Mouse (Mus musculus): ENCODE results near the gene Tedc1.

Gene Tedc1

GRCm38 (mm10) chr12:113139908-113140615 lies 16.2 kb upstream of the Tedc1 start, which contains the start of gene Crip2:
Crip2 (plus strand) TSS chr12:113140236.
- peak; percentile 94 for DNase-seq

- no peak for DNase-seq
Measured at GRCm38 (mm10) chr12:113140616-113141411, 15.4 kb upstream of the Tedc1 start.

DNA sequence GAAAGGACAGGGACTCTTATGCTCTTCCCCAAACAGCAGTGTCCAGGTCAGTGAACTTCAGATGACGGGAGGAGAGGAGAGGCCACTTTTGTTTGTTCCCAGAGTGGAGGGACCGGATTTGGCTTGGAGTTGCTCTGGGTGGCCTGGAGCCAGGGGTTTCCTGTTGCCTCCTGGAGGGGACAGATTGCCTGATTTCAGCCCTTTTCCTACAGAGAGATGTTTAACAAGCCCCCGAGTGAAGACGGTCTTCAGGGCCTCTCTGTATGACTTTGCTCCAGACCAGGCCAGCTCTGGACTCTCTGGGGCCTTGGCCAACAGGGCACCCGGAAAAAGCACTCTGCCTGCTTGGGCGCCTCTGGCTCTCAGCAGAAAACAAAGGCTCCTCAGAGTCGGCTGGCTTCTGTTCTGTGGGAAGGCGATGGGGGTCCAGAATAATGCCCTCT lies 14.7 kb upstream of the Tedc1 start:
- DNase-seq, result no peak

- no peak for DNase-seq
Measured at GRCm38 (mm10) chr12:113142021-113142975, 13.9 kb upstream of the Tedc1 start.

- no peak for DNase-seq
Measured at GRCm38 (mm10) chr12:113143164-113143563, 13.1 kb upstream of the Tedc1 start.

DNA sequence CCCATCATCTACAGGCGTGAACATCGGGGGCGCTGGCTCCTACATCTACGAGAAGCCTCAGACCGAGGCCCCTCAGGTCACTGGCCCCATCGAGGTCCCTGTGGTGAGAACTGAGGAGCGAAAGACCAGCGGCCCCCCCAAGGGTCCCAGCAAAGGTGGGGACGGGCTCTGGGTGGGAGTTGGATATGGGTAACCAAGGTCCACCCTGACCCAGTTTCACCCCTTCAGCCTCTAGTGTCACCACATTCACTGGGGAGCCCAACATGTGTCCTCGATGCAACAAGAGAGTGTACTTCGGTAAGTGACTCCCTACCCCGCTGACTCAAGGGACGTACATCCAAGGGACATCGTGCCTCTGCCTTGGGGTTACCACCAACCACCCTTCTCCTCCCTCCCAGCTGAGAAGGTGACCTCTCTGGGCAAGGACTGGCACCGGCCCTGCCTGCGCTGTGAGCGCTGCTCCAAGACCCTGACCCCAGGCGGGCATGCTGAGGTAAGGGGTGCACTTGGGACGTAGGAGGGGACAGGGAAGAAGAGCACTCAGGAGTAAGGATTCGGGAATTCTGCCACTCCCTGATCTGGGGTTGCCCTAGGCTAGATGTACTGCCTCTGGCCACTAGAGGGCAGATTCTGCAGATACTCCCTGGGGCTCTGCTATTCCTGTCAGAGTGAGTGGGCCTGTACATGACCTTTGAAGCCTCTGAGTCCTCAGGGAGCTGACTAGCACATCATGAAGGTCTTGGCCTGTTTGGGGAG lies 12.0 kb upstream of the Tedc1 start:
- peak; percentile 63 for DNase-seq

- DNase-seq, result no peak
Measured at GRCm38 (mm10) chr12:113144886-113145285, 11.3 kb upstream of the Tedc1 start.

GRCm38 (mm10) chr12:113145591-113145990 lies 10.6 kb upstream of the Tedc1 start:
- no peak for DNase-seq

GRCm38 (mm10) chr12:113146112-113147057 lies 9.8 kb upstream of the Tedc1 start, which contains the start of gene Crip1:
Crip1 (plus strand) TSS chr12:113146316.
- DNase-seq, result peak; percentile 91

DNA sequence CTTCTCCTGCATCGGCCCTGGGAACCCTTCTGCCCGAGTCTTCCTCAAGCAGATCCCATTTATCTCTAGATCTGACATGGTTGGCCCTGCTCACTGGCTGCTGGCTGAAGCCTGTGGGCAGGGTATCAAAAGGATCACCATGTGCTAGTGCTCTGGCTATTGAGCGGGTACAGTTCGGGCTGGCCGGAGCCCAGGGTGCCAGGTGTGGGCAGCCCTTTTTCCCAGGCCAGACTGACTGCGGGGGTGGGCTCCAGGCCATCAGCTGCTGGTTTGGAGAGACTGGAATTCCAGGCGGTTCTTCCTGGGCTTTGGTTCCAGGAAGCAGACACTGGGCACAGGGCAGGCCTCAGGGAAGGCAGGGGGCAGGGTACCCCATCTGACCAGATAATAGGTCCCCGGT lies 8.7 kb upstream of the Tedc1 start:
- no peak for DNase-seq

DNA sequence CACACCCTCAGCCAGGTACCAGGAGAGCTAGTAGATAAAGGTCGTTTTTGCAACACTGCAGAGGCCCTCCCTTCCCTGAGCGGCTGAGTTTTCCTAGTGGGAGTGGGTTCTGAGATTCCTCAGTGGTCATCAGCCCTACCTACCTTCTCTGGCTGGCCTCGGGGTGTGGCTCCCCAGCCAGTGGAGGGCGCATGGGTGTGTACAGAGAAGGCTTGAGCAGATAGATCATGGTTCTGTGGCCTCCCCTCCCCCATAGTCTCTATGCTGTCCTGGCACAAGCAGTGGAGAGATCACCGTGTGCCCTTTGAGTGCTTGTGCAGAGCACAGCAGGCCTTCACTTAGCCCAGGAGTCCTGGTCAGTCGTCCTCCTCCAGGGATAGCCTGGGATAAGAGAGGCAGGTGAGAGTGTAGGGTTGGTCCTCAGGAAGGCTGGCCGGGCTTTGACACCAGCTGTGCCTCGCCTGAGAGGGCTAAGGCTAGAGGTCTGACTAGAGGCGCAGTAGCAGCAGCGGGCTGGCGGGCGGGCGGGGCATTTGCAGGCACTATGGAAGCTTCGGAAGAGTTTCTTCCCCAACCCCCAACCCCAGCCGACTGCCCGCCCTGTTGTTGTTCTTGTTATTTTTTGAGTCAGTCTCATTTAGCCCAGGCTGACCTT lies 7.7 kb upstream of the Tedc1 start:
- DNase-seq, result no peak

DNA sequence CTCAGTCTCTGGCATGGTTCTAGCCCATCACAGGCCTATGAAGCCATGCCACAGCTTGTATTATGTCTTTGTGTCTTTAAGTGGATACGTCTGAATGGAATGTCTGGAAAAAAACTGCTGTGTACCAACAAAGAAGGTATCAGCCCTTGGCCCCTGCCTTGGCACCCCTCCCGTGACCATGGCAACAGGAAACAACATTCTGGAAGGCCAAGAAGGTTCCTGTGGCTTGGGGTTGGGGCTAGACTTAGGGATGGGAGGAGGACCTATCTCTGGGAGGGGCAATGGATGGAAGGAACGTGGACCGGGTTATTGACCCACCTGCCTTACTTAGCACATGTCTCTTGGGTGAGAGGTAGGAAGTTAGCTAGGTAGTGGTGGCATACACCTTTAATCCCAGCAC lies 6.9 kb upstream of the Tedc1 start:
- DNase-seq, result no peak

- DNase-seq, result peak; percentile 44
Measured at GRCm38 (mm10) chr12:113149896-113150295, 6.3 kb upstream of the Tedc1 start.

- no peak for DNase-seq
Measured at GRCm38 (mm10) chr12:113150591-113150990, 5.6 kb upstream of the Tedc1 start.

DNA sequence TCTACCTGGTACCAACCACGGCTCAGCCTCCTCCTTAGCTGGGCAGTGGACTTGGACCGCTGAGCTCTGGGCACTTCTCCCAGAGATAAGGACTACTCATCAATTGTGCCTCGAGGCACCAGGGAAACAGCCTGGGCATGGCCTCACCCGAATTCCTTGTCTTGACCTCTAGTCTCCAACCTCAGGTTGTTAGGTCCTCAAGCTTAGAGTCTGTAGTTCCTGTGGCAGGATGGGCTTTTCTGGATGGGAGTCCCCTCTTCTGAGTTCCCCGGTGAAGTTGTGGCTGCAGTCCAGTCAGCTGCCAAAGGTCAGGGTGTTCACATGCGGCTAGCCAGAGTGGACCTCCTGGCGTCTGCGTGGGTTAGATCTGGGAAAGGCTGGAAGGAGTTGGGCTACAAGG lies 5.2 kb upstream of the Tedc1 start:
- no peak for DNase-seq

- DNase-seq, result peak; percentile 57
Measured at GRCm38 (mm10) chr12:113151661-113152271, 4.5 kb upstream of the Tedc1 start.

DNA sequence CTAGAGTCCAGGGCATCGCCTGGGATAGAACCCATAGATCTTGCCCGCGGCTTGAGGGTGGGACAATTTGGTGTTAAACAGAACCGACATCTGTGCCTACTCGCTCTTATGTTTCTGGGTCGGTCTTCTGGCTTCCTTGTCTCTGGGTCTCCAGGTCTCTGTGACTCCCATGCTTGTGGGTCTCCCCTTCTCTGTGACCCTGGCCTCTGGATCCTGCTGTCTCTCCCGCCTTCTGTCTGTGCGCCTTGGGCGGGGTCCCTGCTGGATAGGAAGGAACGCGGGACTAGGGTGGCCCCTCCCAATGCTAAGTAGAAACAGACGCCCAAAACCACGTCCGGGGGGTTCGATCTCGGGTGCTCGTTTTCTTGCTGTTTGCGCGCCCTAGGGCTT lies 4.0 kb upstream of the Tedc1 start:
- peak; percentile 81 for DNase-seq

DNA sequence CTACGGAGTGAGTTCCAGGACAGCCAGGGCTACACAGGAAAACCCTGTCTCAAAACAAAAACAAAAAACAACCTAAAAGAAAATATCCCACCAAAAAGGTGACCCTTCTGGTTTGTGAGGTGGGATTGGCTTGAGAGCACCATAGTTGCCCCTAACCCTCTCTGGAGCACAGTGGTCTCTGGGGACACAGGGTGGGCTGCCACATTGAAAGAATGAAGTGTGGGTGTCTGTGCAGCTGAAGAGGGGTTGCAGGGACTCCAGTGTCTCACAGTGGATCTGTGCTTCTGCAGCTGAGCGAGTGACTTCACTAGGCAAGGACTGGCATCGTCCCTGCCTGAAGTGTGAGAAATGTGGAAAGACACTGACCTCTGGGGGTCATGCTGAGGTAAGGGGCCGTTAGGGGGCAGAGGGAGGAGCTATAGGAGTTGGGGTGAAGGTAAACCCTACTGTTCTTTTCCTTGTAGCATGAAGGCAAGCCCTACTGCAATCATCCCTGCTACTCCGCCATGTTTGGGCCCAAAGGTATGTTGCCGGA lies 3.2 kb upstream of the Tedc1 start:
- no peak for DNase-seq

DNA sequence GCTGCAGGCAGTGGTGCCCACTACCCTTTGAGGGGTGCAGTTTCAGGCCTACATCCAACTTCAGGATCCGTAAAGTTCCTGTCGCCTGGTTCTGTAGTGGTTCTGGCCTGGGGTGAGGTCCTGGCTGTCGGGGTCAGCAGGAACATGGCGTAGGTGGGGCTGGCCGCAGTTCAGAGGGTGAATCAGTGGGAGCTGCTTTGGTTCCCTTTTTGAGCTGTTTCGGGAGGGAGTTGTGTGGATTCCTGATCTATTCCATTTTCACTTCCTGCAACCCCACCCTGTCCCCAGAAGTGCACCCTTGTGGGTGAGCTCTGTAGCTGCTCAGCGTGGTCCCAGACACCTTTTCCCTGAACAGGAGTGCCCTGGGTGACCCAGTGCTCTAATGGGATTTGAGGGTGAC lies 2.2 kb upstream of the Tedc1 start:
- peak; percentile 19 for DNase-seq

DNA sequence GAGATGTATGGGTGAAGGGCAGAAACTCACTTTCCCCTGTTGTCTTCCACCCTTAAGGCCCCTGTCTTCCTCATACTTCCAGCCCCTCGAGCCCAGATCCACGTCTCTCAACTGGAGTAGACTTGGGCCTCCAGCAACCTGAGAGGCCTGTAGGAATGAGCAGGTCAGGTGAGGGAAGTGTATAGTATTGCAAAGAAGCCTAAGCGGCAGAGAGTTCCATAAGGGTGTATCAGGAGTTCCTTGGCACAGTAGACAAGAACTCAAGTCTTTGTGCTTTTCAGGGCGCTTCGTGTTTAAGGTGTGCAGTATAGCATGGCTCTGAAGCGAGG lies 1.5 kb upstream of the Tedc1 start:
- DNase-seq, result no peak
